ENCODE assay signal across 8 mouse cellular contexts in genomic region chr6:141488619-141489018, GRCm38 (mm10). TPM values are rescaled to one million over a fixed set of nuclear protein-coding genes. Genes with fewer than 3 reads are reported as not detected.
DNase-seq lines count a peak whose midpoint lies in the region; ATAC-seq and TF ChIP-seq lines count a peak whose summit lies in the region.

No protein-coding gene starts in this region.

- ATAC-seq in hindbrain, embryonic 14.5 days (ENCODE audit: low FRiP score): no peak
- no peak for ATAC-seq in hindbrain, embryonic 13.5 days (ENCODE audit: low FRiP score)
- ATAC-seq in midbrain, postnatal 0 days (ENCODE audit: low FRiP score): no peak
- no peak for ATAC-seq in inflammation-experienced regulatory T-cells, adult 6 months

- no peak overlapping the region for H3K4me2 ChIP-seq in hindbrain, embryonic 14.5 days (replicated peaks)
- H3K4me2 ChIP-seq in hindbrain, embryonic 13.5 days: no peak overlapping the region
- H3K4me2 ChIP-seq in midbrain, postnatal 0 days (ENCODE audit: low read depth, low read length, poor library complexity, severe bottlenecking): no peak overlapping the region

- no peaks in the 10 kb centered on the region for H3K9me3 ChIP-seq in hindbrain, embryonic 14.5 days (ENCODE audit: control insufficient read depth, low read length)
- no peaks in the 10 kb centered on the region for H3K9me3 ChIP-seq in hindbrain, embryonic 13.5 days
- H3K9me3 ChIP-seq in midbrain, postnatal 0 days (ENCODE audit: low read length): no peaks in the 10 kb centered on the region

- H3K9ac ChIP-seq in hindbrain, embryonic 14.5 days: no peak overlapping the region
- no peak overlapping the region for H3K9ac ChIP-seq in hindbrain, embryonic 13.5 days
- no peak overlapping the region for H3K9ac ChIP-seq in midbrain, postnatal 0 days (replicated peaks; ENCODE audit: low read length, poor library complexity, severe bottlenecking)

- H3K4me1 ChIP-seq in hindbrain, embryonic 14.5 days (replicated peaks; ENCODE audit: control insufficient read depth, insufficient read depth, low read length): no peaks in the 10 kb centered on the region
- 0 out of 2 replicates have a peak, but pooled peaks cover 3% of the 10 kb centered on the region for H3K4me1 ChIP-seq in hindbrain, embryonic 13.5 days (replicated peaks)
- no peaks in the 10 kb centered on the region for H3K4me1 ChIP-seq in midbrain, postnatal 0 days (ENCODE audit: insufficient read depth, low read length)

- H3K27ac ChIP-seq in hindbrain, embryonic 14.5 days: no peak overlapping the region
- no peak overlapping the region for H3K27ac ChIP-seq in hindbrain, embryonic 13.5 days
- no peak overlapping the region for H3K27ac ChIP-seq in midbrain, postnatal 0 days (ENCODE audit: low read depth, low read length)

- TF ChIP-seq CTCF in midbrain, postnatal 0 days (IDR thresholded peaks at IDR 0.05): peak; percentile 73

- no peak overlapping the region for H3K4me3 ChIP-seq in hindbrain, embryonic 14.5 days (replicated peaks; ENCODE audit: low read length)
- no peak overlapping the region for H3K4me3 ChIP-seq in hindbrain, embryonic 13.5 days
- H3K4me3 ChIP-seq in midbrain, postnatal 0 days (ENCODE audit: low read depth, low read length): no peak overlapping the region

- H3K27me3 ChIP-seq in hindbrain, embryonic 14.5 days (ENCODE audit: control insufficient read depth, insufficient read depth, low read length): no peaks in the 10 kb centered on the region
- H3K27me3 ChIP-seq in hindbrain, embryonic 13.5 days: peaks cover 6% of the 10 kb centered on the region; the same call in 1 of the 2 replicates
- no peaks in the 10 kb centered on the region for H3K27me3 ChIP-seq in midbrain, postnatal 0 days (ENCODE audit: insufficient read depth, low read length)

- peak; percentile 72 for DNase-seq in hindbrain, embryonic 14.5 days (ENCODE audit: low spot score)
- peak; percentile 22 for DNase-seq in MN1 (ENCODE audit: low spot score)
- peak; percentile 25 for DNase-seq in cerebellum, adult 8-10 months
- peak; percentile 51 to 54 for DNase-seq in frontal cortex, postnatal 36 days (ENCODE audit: low spot score in 2 of 2)
- DNase-seq in layer of hippocampus, adult 9-11 months: peak; percentile 5
- peak; percentile 63 for DNase-seq in midbrain, postnatal 0 days (ENCODE audit: low spot score)

- no peaks in the 10 kb centered on the region for H3K36me3 ChIP-seq in hindbrain, embryonic 14.5 days (replicated peaks; ENCODE audit: control insufficient read depth, insufficient read depth)
- no peaks in the 10 kb centered on the region for H3K36me3 ChIP-seq in hindbrain, embryonic 13.5 days
- H3K36me3 ChIP-seq in midbrain, postnatal 0 days (ENCODE audit: insufficient read depth, low read length): no peaks in the 10 kb centered on the region

- WGBS in hindbrain, embryonic 14.5 days: 14% methylated on average over 11 of the region's 11 CpGs
- WGBS in hindbrain, embryonic 13.5 days: 16% methylated on average over 11 of the region's 11 CpGs
- WGBS in midbrain, postnatal 0 days: 21% methylated on average over 11 of the region's 11 CpGs

RNA-seq across cellular contexts. Expression of gene Slco1c1, which starts 35.5 kb away (rescaled TPM):
- polyA plus RNA-seq in hindbrain, embryonic 14.5 days (2014; fragmentation: Nextera tagmentation; extraction: Ambion mirVana): 22.5 and 23.5 TPM in 2 replicates
- 12.5 and 19.8 TPM in 2 replicates for polyA plus RNA-seq in hindbrain, embryonic 13.5 days (2015; fragmentation: Nextera tagmentation; extraction: Ambion mirVana)
- 28.6 and 31.8 TPM in 2 replicates for total RNA-seq in midbrain, postnatal 0 days (2014; rRNA removed)
- 24.8 and 25.0 TPM in 2 replicates for polyA plus RNA-seq in midbrain, postnatal 0 days (2015; fragmentation: Nextera tagmentation; extraction: Ambion mirVana)
- polyA plus RNA-seq in inflammation-experienced regulatory T-cells, adult 6 months (2017; shearing (Covaris generic)): not detected

Comparison
In these comparisons a context has a peak if more than half of its experiments do, and no peak if none do; other contexts are left out.
1. DNase-seq: peak in every context shown above with its lines; median percentile 72 in hindbrain, embryonic 14.5 days; 63 in midbrain, postnatal 0 days; 52 in frontal cortex, postnatal 36 days; 25 in cerebellum, adult 8-10 months; 22 in MN1; 5 in layer of hippocampus, adult 9-11 months.
2. RNA of gene Slco1c1, which starts 35.5 kb away (polyA plus RNA-seq): 24.8 to 25.0 TPM in midbrain, postnatal 0 days, 22.5 to 23.5 TPM in hindbrain, embryonic 14.5 days and 12.5 to 19.8 TPM in hindbrain, embryonic 13.5 days; not detected in inflammation-experienced regulatory T-cells, adult 6 months; every median in the first group is over 10 times any median in the second.